Mouse (Mus musculus) gastrocnemius, postnatal 14 days (tissue): ENCODE results near the gene Cpne9. TPM values are rescaled to one million over a fixed set of nuclear protein-coding genes. Genes with fewer than 3 reads are reported as not detected.

ENCODE experiments used
- DNase-seq: peaks from one replicate; pipeline ENCODE4 v3.0.0; 2021; ENCODE audit warnings: mixed read lengths
- intact Hi-C: fragments of 180-260 bp; cut with DNase I; formaldehyde crosslinking; loops from one replicate; pipeline ENCODE4 v1.15.1; 2025; ENCODE audit warnings: low total_unique reads
- total RNA-seq, 2 experiments: library from RNA; stranded (reverse); gene quantifications; 2 replicates each; pipeline ENCODE4 v1.2.3; 2021

The Cpne9 gene
- total RNA-seq, 2 experiments from 2014 or later = 0.14 TPM; not detected in 1

- intact Hi-C loops = no loop called here
- peak; percentile 64 for DNase-seq
These were observed 51.2 kb downstream of the Cpne9 start for GRCm38 (mm10) chr6:113333137-113333950.

DNA sequence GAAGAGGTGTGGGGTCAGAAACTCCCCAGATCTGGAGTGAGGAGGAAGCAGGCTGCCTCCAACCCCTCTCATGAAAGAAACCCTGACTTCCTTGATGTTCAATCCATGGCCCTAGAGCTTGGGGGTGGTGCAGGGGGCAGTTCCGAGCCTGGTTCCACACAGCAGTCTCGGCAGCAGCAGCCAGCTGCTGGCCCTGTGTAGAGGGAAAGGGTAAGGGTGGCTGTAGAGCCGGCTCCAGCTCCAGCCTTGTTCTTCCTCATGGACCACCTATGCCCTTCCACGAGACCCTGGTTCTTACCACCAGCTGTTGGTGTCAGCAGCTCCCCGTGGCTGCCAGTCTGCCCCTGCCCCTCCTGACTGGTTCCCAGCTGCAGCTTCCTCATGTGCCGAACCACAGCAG lies 52.1 kb downstream of the Cpne9 start:
- intact Hi-C loops = no loop called here
- no peak for DNase-seq

DNA sequence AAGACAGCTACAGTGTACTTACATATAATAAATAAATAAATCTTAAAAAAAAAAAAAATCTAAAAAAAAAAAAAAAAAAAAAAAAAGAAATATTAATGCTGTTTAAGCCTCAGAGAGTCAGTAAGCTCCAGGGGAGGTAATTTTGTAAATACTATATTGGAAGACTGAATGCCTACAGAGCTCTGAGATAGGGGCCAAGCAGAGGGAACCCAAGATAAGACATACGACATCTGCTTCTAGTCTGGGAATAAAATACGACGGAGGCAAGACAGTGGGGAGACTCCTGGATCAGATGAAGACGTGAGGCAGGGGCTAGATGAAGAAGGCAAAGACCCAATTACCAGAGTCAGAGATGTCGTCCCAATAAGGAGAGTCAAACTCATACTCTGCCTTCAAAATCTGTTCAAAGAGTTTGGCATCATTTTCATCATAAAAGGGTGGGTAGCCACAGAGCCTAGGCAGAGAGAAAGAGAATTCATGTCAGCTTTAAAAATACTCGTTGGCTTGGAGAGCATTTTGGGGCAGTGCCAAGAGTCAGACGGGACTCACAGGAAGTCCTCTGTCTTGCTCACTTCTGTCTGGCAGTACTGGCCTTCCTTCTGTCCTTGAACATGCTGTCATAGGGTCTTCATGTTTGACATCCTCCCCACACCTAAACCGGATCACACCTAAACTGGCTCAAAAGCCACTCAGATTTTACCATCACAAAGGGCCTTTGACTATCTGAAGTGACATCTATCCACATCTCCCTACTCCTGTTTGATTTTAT lies 54.9 kb downstream of the Cpne9 start:
- no peak for DNase-seq
- intact Hi-C loops = no loop called here

- no peak for DNase-seq
- intact Hi-C loops = no loop called here
These were observed 59.5 kb downstream of the Cpne9 start for GRCm38 (mm10) chr6:113341574-113341973.

DNA sequence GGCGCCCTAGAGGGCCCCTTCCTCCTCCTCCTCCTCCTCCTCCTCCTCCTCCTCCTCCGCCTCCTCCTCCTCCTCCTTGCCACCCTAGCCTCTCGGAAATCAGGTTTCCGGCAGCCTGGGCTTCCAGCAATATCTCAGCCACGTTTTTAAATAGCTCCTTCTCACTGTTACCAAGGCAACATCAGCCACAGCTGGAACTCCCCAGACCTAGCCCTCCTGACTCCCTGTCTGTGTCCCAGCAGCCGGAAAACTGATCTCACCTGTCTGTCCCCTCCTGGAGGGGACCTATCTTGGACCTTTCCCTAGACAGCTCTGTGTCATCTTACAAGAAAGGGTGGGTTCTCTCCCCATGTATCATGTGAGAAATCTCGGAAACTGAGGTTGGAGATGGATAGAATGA lies 60.2 kb downstream of the Cpne9 start:
- no peak for DNase-seq
- intact Hi-C loops = no loop called here

GRCm38 (mm10) chr6:113343177-113344092 lies 61.3 kb downstream of the Cpne9 start, which contains the start of gene Camk1:
Gene Camk1, minus strand, starts transcription at chr6:113343984.
- intact Hi-C loops = no loop called here
- peak; percentile 88 for DNase-seq

DNA sequence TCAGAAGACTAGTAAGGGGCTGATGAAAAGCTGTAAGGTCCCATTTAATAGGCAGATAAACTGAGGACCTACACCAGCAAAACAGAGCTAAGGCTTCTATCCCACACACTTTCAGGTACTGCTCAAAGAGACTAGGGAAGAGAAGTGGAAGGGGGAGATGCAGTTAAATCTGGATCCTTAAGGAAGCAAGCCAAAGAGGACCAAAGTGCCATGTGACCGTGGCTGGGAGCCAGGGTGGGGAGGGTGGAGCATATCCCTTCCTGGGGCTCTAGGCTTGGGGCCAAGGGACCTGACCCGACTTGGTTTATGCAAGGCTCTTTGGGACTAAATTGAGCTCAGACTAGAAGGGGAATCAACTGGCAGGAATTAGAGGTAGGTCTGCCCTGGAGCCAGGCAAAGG lies 62.2 kb downstream of the Cpne9 start:
- DNase-seq = peak; percentile 74
- intact Hi-C loops = no loop called here

DNA sequence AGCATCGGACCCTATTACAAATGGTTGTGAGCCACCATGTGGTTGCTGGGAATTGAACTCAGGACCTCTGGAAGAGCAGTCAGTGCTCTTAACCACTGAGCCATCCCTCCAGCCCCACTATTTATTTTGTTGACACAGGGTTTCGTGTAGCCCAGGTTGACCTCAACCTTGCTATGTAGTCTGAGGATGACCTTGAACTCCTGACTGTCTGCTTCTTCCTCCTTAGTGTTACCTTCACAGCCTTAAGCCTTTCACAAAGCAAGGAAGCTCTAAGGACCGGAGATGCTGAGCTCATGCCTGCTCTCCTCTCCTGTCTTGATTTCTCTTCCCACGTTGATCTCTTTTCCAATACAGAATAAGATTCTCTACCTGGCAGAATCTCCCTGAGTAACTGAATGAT lies 64.8 kb downstream of the Cpne9 start:
- DNase-seq = no peak
- intact Hi-C loops = no loop called here

DNA sequence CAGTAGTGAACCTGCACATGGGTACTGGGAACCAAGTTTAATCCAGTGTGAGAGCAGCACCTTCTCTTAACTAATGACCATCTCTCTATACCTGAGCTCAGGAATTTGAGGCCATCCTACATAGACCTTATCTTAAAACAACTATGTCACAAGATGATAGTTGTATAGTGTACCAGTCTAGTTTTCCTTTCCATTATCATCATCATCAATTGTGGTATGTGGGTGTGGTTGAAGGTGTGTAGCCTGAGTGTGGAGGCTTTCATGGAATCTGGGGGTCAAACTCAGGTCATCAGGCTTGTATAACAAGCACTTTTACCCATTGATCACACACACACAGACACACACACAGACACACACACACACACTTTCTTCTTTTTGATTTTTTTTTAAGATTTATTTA lies 68.4 kb downstream of the Cpne9 start:
- intact Hi-C loops = no loop called here
- no peak for DNase-seq

DNA sequence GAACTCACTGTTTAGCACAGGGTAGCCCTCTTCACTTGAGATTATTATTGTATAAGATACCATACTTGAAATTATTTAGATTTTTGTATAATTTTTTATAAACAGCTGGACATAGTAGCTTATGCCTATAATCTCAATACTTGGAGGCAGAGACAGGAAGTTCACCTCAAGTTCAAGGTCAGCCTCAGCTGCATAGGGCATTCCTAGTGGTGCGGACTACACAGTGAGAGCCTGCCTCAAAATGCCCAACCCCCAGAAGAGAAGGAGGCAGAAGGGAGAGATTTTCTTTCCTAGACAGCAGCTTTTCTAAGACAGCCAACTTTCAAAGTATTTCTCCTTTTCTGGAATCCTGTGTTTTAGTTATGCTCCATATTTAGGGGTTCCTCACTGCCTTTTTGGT lies 69.1 kb downstream of the Cpne9 start:
- intact Hi-C loops = no loop called here
- DNase-seq = no peak

DNA sequence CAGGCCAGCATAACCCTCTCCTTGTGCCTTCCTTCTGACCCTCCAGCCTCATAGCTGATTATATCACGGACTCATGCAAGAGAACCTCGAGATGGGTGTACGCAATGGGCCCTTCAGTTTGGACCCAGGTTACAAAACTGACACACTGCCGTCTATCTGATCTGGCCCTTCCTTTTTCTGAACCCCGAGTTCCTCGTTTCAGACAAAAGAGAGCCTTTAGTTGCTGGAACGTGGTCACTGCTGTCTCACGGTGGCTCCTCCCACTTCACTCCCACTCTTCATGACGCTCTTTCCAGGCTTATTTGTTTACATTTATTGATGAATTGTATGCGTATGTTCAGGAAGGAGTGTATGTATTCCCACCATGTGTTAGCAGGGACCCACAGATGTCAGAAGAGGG lies 69.5 kb downstream of the Cpne9 start:
- no peak for DNase-seq
- intact Hi-C loops = no loop called here

- no peak for DNase-seq
- intact Hi-C loops = no loop called here
These were observed 70.7 kb downstream of the Cpne9 start for GRCm38 (mm10) chr6:113352820-113353219.

GRCm38 (mm10) chr6:113353696-113354095 lies 71.6 kb downstream of the Cpne9 start:
- intact Hi-C loops = no loop called here
- DNase-seq = no peak

Other genes starting within 250 kb of the Cpne9 start
- 10 to 100 TPM; 15.3 TPM for gene Thumpd3, start 236.1 kb upstream of the Cpne9 start, total RNA-seq
- gene Setd5, start 204.9 kb upstream of the Cpne9 start, total RNA-seq = 10 to 100 TPM; 36.4 to 41.2 TPM
- gene Lhfpl4, start 86.9 kb upstream of the Cpne9 start, total RNA-seq = under 1 TPM; 0.44 to 0.62 TPM
- 10 to 100 TPM; 13.2 to 15.6 TPM for gene Mtmr14, start 44.5 kb upstream of the Cpne9 start, total RNA-seq
- gene Brpf1, start 24.8 kb downstream of the Cpne9 start, total RNA-seq = 10 to 100 TPM in 1 of 2 experiments, 1 to 10 TPM in 1; 9.9 to 10.7 TPM
- 1 to 10 TPM; 5.1 to 6.8 TPM for gene Ogg1, start 44.7 kb downstream of the Cpne9 start, total RNA-seq
- 10 to 100 TPM; 28.7 to 31.9 TPM for gene Camk1, start 61.7 kb downstream of the Cpne9 start, total RNA-seq
- gene Tada3, start 95.6 kb downstream of the Cpne9 start, total RNA-seq = 10 to 100 TPM; 14.4 to 15.8 TPM
- 10 to 100 TPM; 66.6 to 66.9 TPM for gene Arpc4, start 95.8 kb downstream of the Cpne9 start, total RNA-seq
- 1 to 10 TPM; 1.3 TPM for gene Ttll3, start 107.0 kb downstream of the Cpne9 start, total RNA-seq
- 10 to 100 TPM; 11.1 to 13.3 TPM for gene Rpusd3, start 137.0 kb downstream of the Cpne9 start, total RNA-seq
- 1 to 10 TPM in 1 of 2 experiments, under 1 TPM in 1; 0.51 to 2.7 TPM for gene Cidec, start 153.5 kb downstream of the Cpne9 start, total RNA-seq
- 10 to 100 TPM; 28.6 to 32.4 TPM for gene Jagn1, start 160.3 kb downstream of the Cpne9 start, total RNA-seq
- gene Il17re, start 176.2 kb downstream of the Cpne9 start, total RNA-seq = under 1 TPM; 0.31 to 0.49 TPM
- 1 to 10 TPM; 6.8 TPM for gene Il17rc, start 189.1 kb downstream of the Cpne9 start, total RNA-seq
- gene Creld1, start 201.0 kb downstream of the Cpne9 start, total RNA-seq = 10 to 100 TPM; 37.1 to 39.6 TPM
- gene Prrt3, start 219.6 kb downstream of the Cpne9 start, total RNA-seq = under 1 TPM; 0.11 to 0.12 TPM
- 10 to 100 TPM; 56.2 to 61.0 TPM for gene Emc3, start 249.3 kb downstream of the Cpne9 start, total RNA-seq
- 1 to 10 TPM; 1.3 to 1.8 TPM for gene Fancd2, start 249.4 kb downstream of the Cpne9 start, total RNA-seq